Comparison of ENCODE assay signal across 8 mouse cellular contexts in the genomic region with DNA sequence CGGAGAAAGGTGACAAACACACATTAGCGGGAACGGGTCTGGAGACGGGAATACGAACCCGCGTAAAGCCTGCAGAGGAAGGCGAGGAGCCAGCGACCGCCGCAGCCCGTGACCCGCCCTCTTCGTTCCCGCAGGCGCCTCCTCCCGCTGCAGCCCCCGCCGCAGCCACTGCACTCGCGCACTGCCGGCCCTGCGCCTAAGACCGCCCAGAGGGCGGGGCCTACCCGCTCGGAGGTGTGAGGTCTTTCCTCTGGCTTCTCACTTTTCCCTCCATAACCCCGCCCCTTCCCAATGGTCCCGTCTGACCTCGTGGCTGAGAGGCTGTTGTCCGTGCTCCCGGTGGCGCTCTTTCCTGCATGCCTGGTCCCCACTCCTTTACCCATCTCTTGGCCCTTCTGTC. TPM values are rescaled to one million over a fixed set of nuclear protein-coding genes. Genes with fewer than 3 reads are reported as not detected.
A peak's percentile ranks its signal among the peaks of the same experiment; 100 is the strongest.
DNase-seq lines count a peak whose midpoint lies in the region; ATAC-seq and TF ChIP-seq lines count a peak whose summit lies in the region.

No protein-coding gene starts in this region.

- H3K4me1 ChIP-seq in forebrain, embryonic 16.5 days (replicated peaks; ENCODE audit: control insufficient read depth, insufficient read depth, low read length) = peaks cover 60% of the 10 kb centered on the region
- peaks cover 19% of the 10 kb centered on the region for H3K4me1 ChIP-seq in hindbrain, embryonic 11.5 days (replicated peaks; ENCODE audit: control insufficient read depth, insufficient read depth, low read length)

- no peaks in the 10 kb centered on the region for H3K36me3 ChIP-seq in forebrain, embryonic 16.5 days (ENCODE audit: control insufficient read depth, insufficient read depth)
- H3K36me3 ChIP-seq in hindbrain, embryonic 11.5 days (ENCODE audit: control insufficient read depth, insufficient read depth, low read length) = no peaks in the 10 kb centered on the region

- TF ChIP-seq CTCF in Patski (IDR thresholded peaks at IDR 0.05) = no peak

- peak overlapping the region; percentile 63 for H3K9ac ChIP-seq in forebrain, embryonic 16.5 days (replicated peaks; ENCODE audit: low read depth, low read length)
- H3K9ac ChIP-seq in hindbrain, embryonic 11.5 days (ENCODE audit: low read depth, low read length) = peak overlapping the region; percentile 47

- H3K27me3 ChIP-seq in Patski = peaks cover 33% of the 10 kb centered on the region
- H3K27me3 ChIP-seq in forebrain, embryonic 16.5 days (replicated peaks; ENCODE audit: control insufficient read depth, insufficient read depth, low read length) = peaks cover 28% of the 10 kb centered on the region
- H3K27me3 ChIP-seq in hindbrain, embryonic 11.5 days (ENCODE audit: control insufficient read depth, insufficient read depth, low read length) = peaks cover 39% of the 10 kb centered on the region

- H3K27ac ChIP-seq in forebrain, embryonic 16.5 days (ENCODE audit: low read length) = peak overlapping the region; percentile 16
- H3K27ac ChIP-seq in hindbrain, embryonic 11.5 days (ENCODE audit: low read depth, low read length) = no peak overlapping the region

- peak; percentile 28 for ATAC-seq in Patski
- ATAC-seq in cerebellum, adult (ENCODE audit: insufficient number of reproducible peaks, low FRiP score, low TSS enrichment) = peak; percentile 32
- 0 out of 2 replicates have a peak, but pooled peaks have one; percentile 13 for ATAC-seq in forebrain, embryonic 16.5 days
- ATAC-seq in hindbrain, embryonic 11.5 days (ENCODE audit: low FRiP score) = peak; percentile 30

- POLR2A ChIA-PET in Patski (lab: Charles Lee) = no interaction called here

- CTCF ChIA-PET in Patski (lab: Charles Lee) = no interaction called here

- H3K4me2 ChIP-seq in forebrain, embryonic 16.5 days (ENCODE audit: low read length) = peak overlapping the region; percentile 96
- peak overlapping the region; percentile 99 for H3K4me2 ChIP-seq in hindbrain, embryonic 11.5 days (replicated peaks; ENCODE audit: low read depth, low read length)

- in situ Hi-C loops in Patski (cut with MboI; ENCODE audit: low pct_unique_long_range_greater_than_20kb) = no loop called here

- 0% methylated on average over 30 of the region's 33 CpGs for WGBS in forebrain, embryonic 16.5 days
- under 1% methylated on average over 23 of the region's 33 CpGs for WGBS in hindbrain, embryonic 11.5 days

- DNase-seq in Patski (ENCODE audit: low read depth, low spot score) = no peak
- DNase-seq in hindbrain, embryonic 11.5 days (ENCODE audit: low spot score) = peak; percentile 89
- peak; percentile 72 to 80 for DNase-seq in layer of hippocampus, postnatal 14 days (ENCODE audit: low spot score in 2 of 2)
- peak; percentile 78 for DNase-seq in lung, postnatal 14 days
- DNase-seq in retina, postnatal 1 day = peak; percentile 92
- no peak for DNase-seq in c-Kit-positive CD71-positive TER-119-positive erythroid progenitor cells, embryonic 14.5 days (ENCODE audit: low spot score)

- peak overlapping the region; percentile 67 for H3K4me3 ChIP-seq in forebrain, embryonic 16.5 days (replicated peaks; ENCODE audit: low read length)
- H3K4me3 ChIP-seq in hindbrain, embryonic 11.5 days (ENCODE audit: low read depth, low read length) = peak overlapping the region; percentile 28

- no peaks in the 10 kb centered on the region for H3K9me3 ChIP-seq in forebrain, embryonic 16.5 days (ENCODE audit: control insufficient read depth, low read length)
- no peaks in the 10 kb centered on the region for H3K9me3 ChIP-seq in hindbrain, embryonic 11.5 days (ENCODE audit: control insufficient read depth, low read length)

RNA-seq across cellular contexts. Expression of a gene that starts 1.3 kb away (rescaled TPM):
- polyA plus RNA-seq in Patski (2021) = 0.18 TPM
- 2.8 and 4.0 TPM in 2 replicates for polyA plus RNA-seq in forebrain, embryonic 16.5 days (2015; fragmentation: Nextera tagmentation; extraction: Ambion mirVana)
- polyA plus RNA-seq in hindbrain, embryonic 11.5 days (2014; fragmentation: Nextera tagmentation; extraction: Ambion mirVana) = 1.4 and 2.1 TPM in 2 replicates
- 100 to 1,000 TPM; 146 to 149 TPM for total RNA-seq in layer of hippocampus, postnatal 14 days (2021)

RNA-seq across cellular contexts. Expression of a gene that starts 17.0 kb away (rescaled TPM):
- polyA plus RNA-seq in Patski (2021) = 2.7 TPM
- polyA plus RNA-seq in forebrain, embryonic 16.5 days (2015; fragmentation: Nextera tagmentation; extraction: Ambion mirVana) = 0.42 and 1.4 TPM in 2 replicates
- polyA plus RNA-seq in hindbrain, embryonic 11.5 days (2014; fragmentation: Nextera tagmentation; extraction: Ambion mirVana) = 0.28 and 0.66 TPM in 2 replicates
- under 1 TPM in 1 of 2 experiments, not detected in 1; 0.30 TPM for total RNA-seq in layer of hippocampus, postnatal 14 days (2021)

RNA-seq across cellular contexts. Expression of a gene that starts 35.4 kb away (rescaled TPM):
- 113 TPM for polyA plus RNA-seq in Patski (2021)
- polyA plus RNA-seq in forebrain, embryonic 16.5 days (2015; fragmentation: Nextera tagmentation; extraction: Ambion mirVana) = 69.8 and 80.2 TPM in 2 replicates
- polyA plus RNA-seq in hindbrain, embryonic 11.5 days (2014; fragmentation: Nextera tagmentation; extraction: Ambion mirVana) = 70.8 and 72.7 TPM in 2 replicates
- 10 to 100 TPM; 58.7 to 63.2 TPM for total RNA-seq in layer of hippocampus, postnatal 14 days (2021)

RNA-seq across cellular contexts. Expression of a gene that starts 40.5 kb away (rescaled TPM):
- polyA plus RNA-seq in Patski (2021) = 30.9 TPM
- polyA plus RNA-seq in forebrain, embryonic 16.5 days (2015; fragmentation: Nextera tagmentation; extraction: Ambion mirVana) = 46.1 and 48.0 TPM in 2 replicates
- 40.9 and 43.2 TPM in 2 replicates for polyA plus RNA-seq in hindbrain, embryonic 11.5 days (2014; fragmentation: Nextera tagmentation; extraction: Ambion mirVana)
- 1 to 10 TPM; 5.8 to 8.8 TPM for total RNA-seq in layer of hippocampus, postnatal 14 days (2021)

RNA-seq across cellular contexts. Expression of a gene that starts 57.3 kb away (rescaled TPM):
- polyA plus RNA-seq in Patski (2021) = 0.14 TPM
- polyA plus RNA-seq in forebrain, embryonic 16.5 days (2015; fragmentation: Nextera tagmentation; extraction: Ambion mirVana) = not detected in 2 replicates
- not detected in 2 replicates for polyA plus RNA-seq in hindbrain, embryonic 11.5 days (2014; fragmentation: Nextera tagmentation; extraction: Ambion mirVana)
- not detected for total RNA-seq in layer of hippocampus, postnatal 14 days (2021)

Comparison
In these comparisons a context has a peak if more than half of its experiments do, and no peak if none do; other contexts are left out.
1. DNase-seq: peak in hindbrain, embryonic 11.5 days (single experiment), layer of hippocampus, postnatal 14 days (2 of 2), lung, postnatal 14 days (single experiment) and retina, postnatal 1 day (single experiment); none in Patski (single experiment) and c-Kit-positive CD71-positive TER-119-positive erythroid progenitor cells, embryonic 14.5 days (single experiment).
2. Peak in every context shown above with its lines, with median percentiles within 50 percentile points of each other: ATAC-seq.